Mouse (Mus musculus) CD8-positive naive resting alpha-beta T cell, adult 2 months (primary cell): Measurements from ENCODE around the gene Tfeb.
A peak's percentile ranks its signal among the peaks of the same experiment; 100 is the strongest.

Experiments used
- DNase-seq, 2 experiments: peaks; one replicate each; pipeline ENCODE4 v3.0.0; 2022; ENCODE audit warnings: low read depth in 2 of 2, low spot score in 2 of 2

The Tfeb gene

DNA sequence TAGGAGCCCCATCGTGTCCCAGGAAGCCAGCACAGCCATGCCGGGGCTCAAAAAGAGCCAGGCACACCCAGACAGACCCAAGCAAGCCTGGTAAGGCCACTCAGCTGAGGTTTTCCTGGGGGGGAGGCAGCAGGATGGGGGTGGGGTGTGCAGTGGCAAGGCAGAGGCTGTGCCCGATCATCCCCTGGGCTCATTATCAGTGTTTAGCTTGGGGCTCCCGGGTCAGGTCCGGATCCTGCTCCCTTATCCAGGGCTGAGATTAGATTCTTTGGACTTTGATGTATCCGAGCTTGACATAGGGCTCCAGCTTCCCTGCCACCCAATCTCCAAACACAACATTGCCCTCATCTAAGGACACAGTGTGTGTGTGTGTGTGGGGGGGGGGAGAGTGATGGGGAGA, 24.9 kb upstream of the Tfeb start:
- no peak for DNase-seq

- DNase-seq = no peak
These were observed 23.8 kb upstream of the Tfeb start for GRCm38 (mm10) chr17:47712889-47713571.

GRCm38 (mm10) chr17:47715037-47715436, 21.8 kb upstream of the Tfeb start:
- no peak for DNase-seq

- DNase-seq = no peak
These were observed 15.6 kb upstream of the Tfeb start for GRCm38 (mm10) chr17:47721183-47721582.

GRCm38 (mm10) chr17:47726566-47726965, 10.3 kb upstream of the Tfeb start, which contains the start of gene Pgc:
Pgc (plus strand) TSS chr17:47726842.
- DNase-seq = no peak

- no peak for DNase-seq
These were observed 5.9 kb upstream of the Tfeb start for GRCm38 (mm10) chr17:47730633-47731575.

DNA sequence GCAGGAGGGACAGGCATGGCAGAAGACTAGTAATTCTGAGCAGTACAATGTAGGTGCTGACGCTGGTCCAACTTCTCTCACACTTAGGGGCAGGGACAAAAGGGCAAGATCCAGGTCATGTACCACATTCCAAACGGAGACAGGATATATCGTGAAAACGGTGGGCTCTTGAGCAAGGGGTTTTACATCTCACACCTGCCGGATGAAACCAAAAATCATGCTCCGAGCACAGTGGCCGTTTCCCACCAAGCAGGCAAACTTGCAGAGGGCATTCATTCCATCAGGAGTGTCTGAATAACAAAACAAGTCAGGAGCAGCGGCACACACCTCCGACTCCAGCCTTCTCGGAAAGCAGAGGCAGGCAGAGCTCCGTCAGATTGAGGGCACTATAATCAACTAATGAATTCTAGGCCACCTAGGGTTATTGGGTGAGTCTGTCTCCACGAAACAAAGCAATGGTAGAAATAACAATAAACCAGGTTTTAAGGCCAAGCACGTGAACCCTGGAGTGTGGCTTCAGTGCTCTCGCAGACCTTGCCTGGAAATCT, 1.2 kb upstream of the Tfeb start:
- no peak for DNase-seq

DNA sequence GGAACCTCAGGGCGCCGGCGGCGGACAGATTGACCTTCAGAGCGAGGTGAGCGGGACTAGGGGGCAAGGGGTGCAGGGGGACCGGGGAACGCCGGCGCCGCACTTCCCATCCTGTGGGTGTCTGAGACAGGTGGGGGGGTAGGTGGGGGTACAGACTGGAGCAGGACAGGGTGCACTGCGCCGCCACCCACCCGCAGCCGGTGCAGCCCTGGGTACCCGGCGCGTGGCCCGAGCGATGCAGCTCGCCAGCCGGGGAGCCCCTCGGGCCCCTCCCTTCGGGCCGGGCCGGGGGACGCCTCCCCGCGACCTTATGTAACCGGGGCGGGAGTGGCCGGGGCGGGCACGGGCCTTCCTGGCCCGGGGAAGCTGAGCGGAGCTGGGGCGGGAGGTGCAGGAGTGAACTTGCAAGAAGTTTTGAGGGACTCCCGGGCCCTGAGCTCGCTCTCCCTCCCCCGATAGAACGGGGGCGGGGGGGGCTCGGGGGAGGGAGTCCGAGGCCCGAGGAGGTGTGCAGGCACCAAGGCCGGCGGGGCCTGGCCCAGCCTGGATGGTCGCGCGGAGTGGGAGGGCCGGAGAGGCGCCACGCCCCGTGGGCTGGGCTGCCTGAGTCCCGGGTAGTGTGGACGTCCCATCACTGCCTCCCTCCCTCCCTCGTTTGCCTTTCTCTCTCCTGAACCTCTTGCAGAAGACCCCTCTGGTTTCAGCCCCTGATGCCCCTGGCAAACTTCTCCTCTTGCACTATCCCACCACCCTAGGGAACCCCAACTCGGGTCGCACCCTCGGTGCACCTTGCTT, 638 bp downstream of the Tfeb start:
- peak; percentile 29 to 45 for DNase-seq

- DNase-seq = peak; percentile 21 to 37
These were observed 1.4 kb downstream of the Tfeb start for GRCm38 (mm10) chr17:47738066-47738878.

DNA sequence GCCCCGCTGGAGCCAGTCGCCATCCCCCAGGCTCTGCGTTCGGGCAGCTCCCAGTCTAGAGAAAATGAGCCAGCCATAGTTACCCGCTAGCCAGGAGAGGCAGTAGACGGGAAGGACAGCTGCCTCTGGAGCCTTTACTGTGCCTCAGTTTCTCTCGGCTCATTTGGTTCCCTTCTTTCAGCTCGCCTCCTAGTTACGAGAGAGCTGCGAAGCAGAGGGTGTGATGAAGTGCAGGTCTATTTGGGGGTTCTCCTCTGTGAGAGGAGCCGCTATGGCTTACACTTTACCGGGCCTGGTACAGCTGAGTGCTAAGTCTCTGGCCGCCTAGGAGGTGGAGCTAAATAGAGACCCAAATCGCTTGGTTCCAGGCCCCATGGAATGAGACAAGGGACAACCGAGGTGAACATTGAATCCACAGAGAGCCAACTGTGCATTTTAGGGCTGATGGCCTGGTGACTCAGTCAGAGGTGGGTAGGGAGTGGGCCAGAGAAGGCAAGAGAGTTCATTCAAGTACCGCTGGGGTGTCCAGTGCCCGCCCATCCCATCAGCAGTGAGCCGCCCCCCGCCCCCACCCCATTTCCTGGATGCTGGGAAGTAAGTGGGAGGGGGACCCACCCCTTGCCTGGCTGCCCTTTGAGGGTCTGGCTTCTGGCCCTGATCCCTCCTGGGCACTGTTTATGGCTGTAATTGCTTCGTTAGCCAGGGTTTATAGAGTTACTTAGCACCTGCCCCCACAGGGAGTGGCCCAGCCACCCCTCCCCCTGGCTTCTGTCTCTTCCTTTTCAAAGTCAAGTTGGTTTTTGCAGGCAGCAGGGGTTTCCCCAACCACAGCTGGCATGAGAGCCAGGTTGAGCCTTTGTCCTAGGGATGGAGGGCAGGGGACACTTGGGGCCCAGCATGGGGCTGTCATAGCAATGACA, 2.3 kb downstream of the Tfeb start:
- peak in 1 of 2 experiments; percentile 33 for DNase-seq

DNA sequence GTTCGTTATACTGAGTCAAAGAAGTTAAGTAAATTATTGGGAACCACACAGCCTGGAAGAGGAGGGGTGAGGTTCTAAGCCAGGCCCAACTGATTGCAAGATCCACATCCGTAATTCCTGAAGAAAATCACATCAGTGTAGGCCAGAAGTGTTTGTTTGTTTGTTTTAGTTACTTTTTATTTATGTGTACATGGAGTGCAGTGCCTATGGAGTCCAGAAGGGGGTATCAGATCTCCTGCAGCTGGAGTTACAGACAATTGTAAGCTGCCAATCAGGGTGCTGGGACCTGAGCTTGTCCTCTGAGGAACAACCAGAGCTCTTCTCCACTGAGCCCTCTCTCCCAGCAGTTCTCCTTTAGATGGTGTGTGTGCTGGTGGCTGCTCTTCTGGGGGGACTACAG, 3.4 kb downstream of the Tfeb start:
- DNase-seq = no peak

DNA sequence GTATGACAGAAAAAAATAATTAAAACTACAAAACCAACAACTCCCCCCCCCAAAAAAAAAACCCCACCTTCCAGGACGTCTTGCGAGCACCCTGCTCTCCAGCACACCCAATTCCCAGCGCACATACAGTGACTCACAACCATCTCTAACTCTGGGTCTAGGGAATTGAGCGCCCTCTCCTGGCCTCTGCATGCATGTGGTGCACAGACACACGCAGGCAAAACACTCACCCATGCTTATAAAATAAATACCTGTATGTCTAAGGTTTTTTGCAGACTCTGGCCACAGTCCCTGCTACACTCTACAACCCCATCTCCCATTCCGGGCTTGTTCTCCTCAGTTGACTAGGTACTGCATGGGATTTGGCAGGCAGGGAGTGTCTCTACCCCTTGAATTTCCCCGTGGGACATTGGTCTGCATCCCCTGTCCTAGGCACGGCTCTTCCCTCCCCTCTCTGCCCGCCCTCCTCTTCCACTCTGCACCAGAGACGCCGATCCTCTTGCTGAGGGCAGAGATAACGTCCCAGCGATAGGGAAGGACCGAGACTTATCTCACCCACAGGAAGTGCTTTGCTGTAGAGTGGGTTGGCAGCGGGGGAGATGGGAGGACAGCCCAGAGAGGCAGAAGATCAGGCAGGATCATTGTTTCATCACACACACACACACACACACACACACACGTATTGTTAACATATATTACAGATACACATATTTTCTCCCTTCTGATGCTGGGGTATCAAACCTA, 6.3 kb downstream of the Tfeb start:
- peak in 1 of 2 experiments; percentile 41 for DNase-seq

GRCm38 (mm10) chr17:47744086-47744485, 7.3 kb downstream of the Tfeb start:
- DNase-seq = no peak

GRCm38 (mm10) chr17:47744746-47745368, 8.0 kb downstream of the Tfeb start:
- peak in 1 of 2 experiments; percentile 38 for DNase-seq

GRCm38 (mm10) chr17:47748791-47749553, 12.1 kb downstream of the Tfeb start:
- DNase-seq = no peak

DNA sequence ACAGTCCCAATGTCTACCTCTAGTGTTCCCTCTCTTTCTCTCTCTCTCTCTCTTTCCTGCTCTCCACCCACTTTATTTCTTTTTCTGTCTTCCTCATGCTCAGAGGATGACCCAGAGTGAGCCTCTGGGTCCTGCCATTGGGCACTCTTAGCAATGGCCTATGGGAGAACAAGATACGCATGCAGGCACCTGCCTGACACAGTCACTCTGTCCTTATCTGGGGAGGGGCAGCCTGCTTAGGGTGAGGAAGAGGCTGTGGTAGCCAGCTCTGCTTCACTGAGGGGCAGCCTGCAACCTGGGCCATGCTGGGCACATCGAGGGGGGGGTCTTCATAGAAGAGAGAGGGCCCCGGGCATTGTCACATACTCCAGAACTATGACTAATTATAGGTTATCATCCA, 12.8 kb downstream of the Tfeb start:
- no peak for DNase-seq

DNA sequence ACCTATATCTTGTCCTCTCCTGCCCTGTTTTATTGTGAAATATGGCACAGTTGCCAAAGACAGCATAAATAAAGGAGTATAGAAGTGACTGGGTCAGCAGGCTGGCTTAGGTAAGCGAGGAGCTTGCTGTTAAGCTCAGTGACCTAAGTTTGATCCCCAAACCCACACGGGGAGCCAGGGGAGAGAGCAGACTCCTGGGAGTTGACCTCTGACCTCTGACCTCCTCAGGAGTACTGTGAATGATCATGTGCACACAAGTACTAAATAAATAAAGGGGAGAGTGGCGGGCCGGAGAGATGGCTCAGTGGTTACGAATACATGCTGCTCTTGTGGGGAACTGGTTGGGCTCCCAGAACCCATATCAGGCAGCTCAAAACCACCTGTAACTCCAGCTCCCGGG, 13.3 kb downstream of the Tfeb start:
- DNase-seq = no peak
